Mouse (Mus musculus): ENCODE measurements at regions not wholly inside any gene's neighbourhood (a gene's known extent, or its start where the extent isn't known, plus 50 kb on each side); places are given as distances from the start of the nearest gene placed in this dataset.

- no peak overlapping the region for H3K4me2 ChIP-seq (replicated peaks)
- H3K36me3 ChIP-seq: no peaks in the 10 kb centered on the region
- no peak overlapping the region for H3K9ac ChIP-seq
- H3K4me3 ChIP-seq (replicated peaks): no peak overlapping the region
- no peaks in the 10 kb centered on the region for H3K27me3 ChIP-seq
- ATAC-seq (ENCODE audit: insufficient number of reproducible peaks, low FRiP score, low TSS enrichment, low read depth): no peak
- H3K9me3 ChIP-seq (replicated peaks): no peaks in the 10 kb centered on the region
- H3K27ac ChIP-seq (replicated peaks): no peak overlapping the region
- 81% methylated on average over 3 of the region's 3 CpGs for WGBS
- H3K4me1 ChIP-seq: no peaks in the 10 kb centered on the region
These were observed 616.0 kb downstream of the Ryr2 start for GRCm38 (mm10) chr13:11490766-11491165.

DNA sequence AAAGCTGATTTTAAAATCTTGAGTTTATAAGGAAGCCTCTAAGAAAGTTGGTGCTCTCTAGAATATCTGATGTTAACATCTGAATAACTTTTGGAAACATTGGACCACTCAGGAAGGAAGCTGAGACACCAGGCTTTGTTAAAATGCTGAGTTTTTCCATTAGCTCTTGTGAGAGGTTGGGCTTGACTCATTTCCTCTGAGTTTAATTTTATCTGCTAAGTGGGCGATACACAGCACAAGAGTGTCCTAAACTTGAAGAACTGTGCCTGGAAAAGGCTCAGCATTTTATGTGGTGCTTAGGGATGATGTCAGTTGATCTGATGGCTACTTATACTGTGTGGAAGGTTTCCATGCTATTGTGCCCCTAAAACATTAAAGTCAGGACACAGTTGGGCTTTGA is 623.6 kb downstream of the Ryr2 start:
- H3K9ac ChIP-seq: no peak overlapping the region
- no peaks in the 10 kb centered on the region for H3K4me1 ChIP-seq
- H3K27ac ChIP-seq (replicated peaks): no peak overlapping the region
- no peak for ATAC-seq (ENCODE audit: insufficient number of reproducible peaks, low FRiP score, low TSS enrichment, low read depth)
- H3K27me3 ChIP-seq: no peaks in the 10 kb centered on the region
- no peak overlapping the region for H3K4me2 ChIP-seq (replicated peaks)
- H3K36me3 ChIP-seq: no peaks in the 10 kb centered on the region
- H3K4me3 ChIP-seq (replicated peaks): no peak overlapping the region
- 78% methylated on average over 1 of the region's 1 CpGs for WGBS
- no peaks in the 10 kb centered on the region for H3K9me3 ChIP-seq (replicated peaks)

DNA sequence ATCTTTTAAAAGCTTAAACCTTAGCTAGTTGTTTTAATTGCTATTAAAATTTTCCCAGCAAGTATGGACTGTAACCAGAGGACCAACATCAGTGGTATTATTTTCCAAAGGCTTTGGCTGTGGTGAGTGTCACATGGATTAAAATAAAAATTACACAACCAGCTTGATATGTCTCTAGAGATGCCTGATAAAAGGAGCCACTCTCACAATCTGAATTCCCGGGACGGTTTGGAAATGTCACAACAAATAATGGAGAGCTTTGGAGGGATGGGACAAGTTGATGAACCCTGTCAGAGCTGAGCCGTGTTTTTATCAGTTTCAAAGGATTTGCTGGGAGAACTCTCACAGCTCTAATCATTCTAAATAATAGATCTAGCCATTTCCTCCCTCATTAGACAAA is 624.0 kb downstream of the Ryr2 start:
- no peaks in the 10 kb centered on the region for H3K27me3 ChIP-seq
- 38% methylated on average over 3 of the region's 3 CpGs for WGBS
- no peak overlapping the region for H3K4me2 ChIP-seq (replicated peaks)
- no peak overlapping the region for H3K27ac ChIP-seq (replicated peaks)
- H3K9ac ChIP-seq: no peak overlapping the region
- H3K9me3 ChIP-seq (replicated peaks): no peaks in the 10 kb centered on the region
- no peak overlapping the region for H3K4me3 ChIP-seq (replicated peaks)
- H3K4me1 ChIP-seq: no peaks in the 10 kb centered on the region
- no peak for ATAC-seq (ENCODE audit: insufficient number of reproducible peaks, low FRiP score, low TSS enrichment, low read depth)
- no peaks in the 10 kb centered on the region for H3K36me3 ChIP-seq

DNA sequence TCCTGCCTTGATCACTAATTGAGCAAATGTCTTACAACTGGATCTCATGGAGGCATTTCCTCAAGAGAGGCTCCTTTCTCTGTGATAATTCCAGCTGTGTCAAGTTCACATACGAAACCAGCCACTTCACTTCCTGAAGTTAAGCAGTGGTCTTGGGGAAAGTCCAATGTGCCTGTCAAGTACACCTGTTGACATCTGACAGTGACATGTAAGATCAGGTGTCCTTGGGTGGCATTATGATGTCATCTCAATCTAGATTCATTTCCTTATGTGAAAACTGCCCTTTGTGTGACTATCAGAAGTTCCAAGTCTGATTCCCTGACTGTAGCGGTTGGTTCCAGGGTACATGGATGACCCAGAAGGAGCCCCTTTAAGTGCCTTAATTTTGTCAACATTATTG is 646.5 kb downstream of the Ryr2 start:
- Histone ChIP-seq H3K27me3 (no peaks in the 10 kb centered on the region), H3K4me1 (no peaks in the 10 kb centered on the region), H3K27ac (replicated peaks) (no peak overlapping the region), H3K4me2 (replicated peaks) (no peak overlapping the region), H3K4me3 (replicated peaks) (no peak overlapping the region), H3K36me3 (no peaks in the 10 kb centered on the region), H3K9me3 (replicated peaks) (no peaks in the 10 kb centered on the region), H3K9ac (no peak overlapping the region)
- 81% methylated on average over 2 of the region's 2 CpGs for WGBS
- no peak for ATAC-seq (ENCODE audit: insufficient number of reproducible peaks, low FRiP score, low TSS enrichment, low read depth)

GRCm38 (mm10) chr13:11455113-11455512 is 651.6 kb downstream of the Ryr2 start:
- Histone ChIP-seq H3K27me3 (no peaks in the 10 kb centered on the region), H3K9ac (no peak overlapping the region), H3K9me3 (replicated peaks) (no peaks in the 10 kb centered on the region), H3K4me1 (no peaks in the 10 kb centered on the region), H3K27ac (replicated peaks) (no peak overlapping the region), H3K36me3 (no peaks in the 10 kb centered on the region), H3K4me3 (replicated peaks) (no peak overlapping the region), H3K4me2 (replicated peaks) (no peak overlapping the region)
- ATAC-seq (ENCODE audit: insufficient number of reproducible peaks, low FRiP score, low TSS enrichment, low read depth): no peak
- 74% methylated on average over 3 of the region's 3 CpGs for WGBS

GRCm38 (mm10) chr13:11452448-11452847 is 654.3 kb downstream of the Ryr2 start:
- ATAC-seq (ENCODE audit: insufficient number of reproducible peaks, low FRiP score, low TSS enrichment, low read depth): no peak
- WGBS: 66% methylated on average over 2 of the region's 2 CpGs
- Histone ChIP-seq H3K27ac (replicated peaks) (no peak overlapping the region), H3K4me3 (replicated peaks) (no peak overlapping the region), H3K9me3 (replicated peaks) (no peaks in the 10 kb centered on the region), H3K27me3 (no peaks in the 10 kb centered on the region), H3K4me1 (no peaks in the 10 kb centered on the region), H3K36me3 (no peaks in the 10 kb centered on the region), H3K4me2 (replicated peaks) (no peak overlapping the region), H3K9ac (no peak overlapping the region)

- Histone ChIP-seq H3K27me3 (no peaks in the 10 kb centered on the region), H3K4me2 (replicated peaks) (no peak overlapping the region), H3K4me3 (replicated peaks) (no peak overlapping the region), H3K27ac (replicated peaks) (no peak overlapping the region), H3K9ac (no peak overlapping the region), H3K36me3 (no peaks in the 10 kb centered on the region), H3K9me3 (replicated peaks) (no peaks in the 10 kb centered on the region), H3K4me1 (no peaks in the 10 kb centered on the region)
- ATAC-seq (ENCODE audit: insufficient number of reproducible peaks, low FRiP score, low TSS enrichment, low read depth): no peak
- WGBS: 54% methylated on average over 7 of the region's 7 CpGs
These were observed 674.0 kb downstream of the Ryr2 start for GRCm38 (mm10) chr13:11432465-11433339.

DNA sequence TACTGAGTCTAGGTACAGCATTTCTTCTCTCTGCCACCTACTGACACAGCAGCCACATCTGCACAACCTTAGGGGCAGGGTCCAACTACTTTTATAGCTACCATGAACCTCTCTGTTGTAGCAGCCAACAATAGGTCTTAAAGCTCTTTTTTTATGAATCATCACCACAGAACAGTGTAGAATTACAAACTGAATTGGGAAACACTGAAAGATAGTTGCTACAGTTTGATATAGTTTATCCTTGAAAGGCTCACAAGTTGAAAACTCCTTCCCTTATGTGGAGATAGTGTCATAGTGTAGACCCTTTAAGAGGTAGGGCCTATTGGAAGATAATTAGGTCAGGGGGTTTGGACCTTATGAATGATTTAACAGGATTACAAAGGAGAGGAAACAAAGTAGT is 679.9 kb downstream of the Ryr2 start:
- Histone ChIP-seq H3K9ac (no peak overlapping the region), H3K4me3 (replicated peaks) (no peak overlapping the region), H3K36me3 (no peaks in the 10 kb centered on the region), H3K27me3 (no peaks in the 10 kb centered on the region), H3K27ac (replicated peaks) (no peak overlapping the region), H3K4me1 (no peaks in the 10 kb centered on the region), H3K4me2 (replicated peaks) (no peak overlapping the region), H3K9me3 (replicated peaks) (no peaks in the 10 kb centered on the region)
- no peak for ATAC-seq (ENCODE audit: insufficient number of reproducible peaks, low FRiP score, low TSS enrichment, low read depth)

DNA sequence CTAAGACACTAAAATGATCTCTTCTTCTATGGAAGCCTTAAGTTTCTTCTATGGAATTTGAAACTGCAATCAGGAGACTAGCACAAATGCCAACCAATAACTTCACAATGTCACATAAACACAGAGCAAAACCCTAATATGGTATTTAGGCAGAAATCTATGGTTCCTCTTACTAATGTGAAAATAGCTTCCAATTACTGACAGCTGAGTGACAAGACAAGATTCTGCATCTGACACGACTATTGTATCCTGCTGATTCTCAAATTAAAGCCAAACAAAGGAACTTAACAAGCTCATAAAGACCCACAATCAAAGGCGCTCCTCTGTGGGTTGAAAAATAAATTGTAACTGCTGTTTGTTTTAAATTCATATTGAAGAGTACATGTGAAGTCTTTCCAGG is 714.7 kb downstream of the Ryr2 start:
- H3K27ac ChIP-seq (replicated peaks): no peak overlapping the region
- H3K9ac ChIP-seq: no peak overlapping the region
- H3K9me3 ChIP-seq (replicated peaks): no peaks in the 10 kb centered on the region
- H3K4me3 ChIP-seq (replicated peaks): no peak overlapping the region
- no peak for ATAC-seq (ENCODE audit: insufficient number of reproducible peaks, low FRiP score, low TSS enrichment, low read depth)
- WGBS: 46% methylated on average over 2 of the region's 2 CpGs
- no peak overlapping the region for H3K4me2 ChIP-seq (replicated peaks)
- no peaks in the 10 kb centered on the region for H3K36me3 ChIP-seq
- no peaks in the 10 kb centered on the region for H3K4me1 ChIP-seq
- H3K27me3 ChIP-seq: no peaks in the 10 kb centered on the region

GRCm38 (mm10) chr13:11375452-11375851 is 731.3 kb downstream of the Ryr2 start:
- no peak overlapping the region for H3K9ac ChIP-seq

DNA sequence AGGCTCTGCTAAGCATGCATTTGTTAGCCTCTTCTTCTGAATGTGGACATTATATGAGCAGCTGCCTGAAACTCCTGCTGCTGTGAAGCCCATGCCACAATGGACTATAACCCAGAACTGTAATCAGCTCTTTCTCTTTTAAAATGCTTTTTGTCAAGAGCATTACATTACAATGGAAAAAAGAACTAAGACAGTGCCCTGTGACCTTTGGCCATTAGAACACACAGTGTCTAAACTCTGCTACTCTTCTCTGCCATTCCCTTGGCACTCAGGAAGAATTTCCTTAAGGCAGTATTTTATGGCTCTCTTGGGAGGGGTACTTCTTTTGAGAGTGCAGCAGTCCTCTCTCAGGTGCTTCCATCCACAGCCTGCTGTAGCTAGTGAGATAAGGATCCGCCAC is 737.3 kb downstream of the Ryr2 start:
- no peaks in the 10 kb centered on the region for H3K4me1 ChIP-seq
- H3K4me2 ChIP-seq (replicated peaks): no peak overlapping the region
- H3K27me3 ChIP-seq: no peaks in the 10 kb centered on the region
- ATAC-seq (ENCODE audit: insufficient number of reproducible peaks, low FRiP score, low TSS enrichment, low read depth): no peak
- WGBS: 61% methylated on average over 1 of the region's 1 CpGs
- H3K9ac ChIP-seq: no peak overlapping the region
- no peaks in the 10 kb centered on the region for H3K9me3 ChIP-seq (replicated peaks)
- H3K27ac ChIP-seq (replicated peaks): no peak overlapping the region
- no peaks in the 10 kb centered on the region for H3K36me3 ChIP-seq
- no peak overlapping the region for H3K4me3 ChIP-seq (replicated peaks)

More at GRCm38 (mm10) chr13:11375452-11375851, 731.3 kb downstream of the Ryr2 start:
- Histone ChIP-seq H3K27ac (replicated peaks) (no peak overlapping the region), H3K36me3 (no peaks in the 10 kb centered on the region), H3K4me2 (replicated peaks) (no peak overlapping the region), H3K9me3 (replicated peaks) (no peaks in the 10 kb centered on the region), H3K27me3 (no peaks in the 10 kb centered on the region), H3K4me1 (no peaks in the 10 kb centered on the region), H3K4me3 (replicated peaks) (no peak overlapping the region)
- no peak for ATAC-seq (ENCODE audit: insufficient number of reproducible peaks, low FRiP score, low TSS enrichment, low read depth)

DNA sequence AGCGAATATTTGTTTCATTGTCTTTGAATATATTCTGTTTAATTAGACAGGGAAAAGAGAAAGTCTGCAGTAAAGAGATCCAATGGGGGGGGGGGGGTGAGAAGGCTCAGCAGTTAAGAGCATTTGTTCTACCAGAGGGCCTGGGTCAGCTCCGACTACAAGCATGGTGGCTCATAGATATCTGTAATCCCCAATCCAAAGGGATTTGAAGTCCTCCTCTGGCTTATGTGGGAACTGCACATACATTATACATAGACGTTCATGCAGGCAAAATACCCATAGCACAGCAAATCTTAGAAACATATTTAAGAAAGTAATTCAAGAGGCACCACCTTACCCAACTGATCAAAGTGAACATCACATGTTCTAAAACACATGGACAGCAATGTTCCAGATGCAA is 743.9 kb downstream of the Ryr2 start:
- no peak overlapping the region for H3K9ac ChIP-seq
- H3K27ac ChIP-seq (replicated peaks): no peak overlapping the region
- H3K36me3 ChIP-seq: no peaks in the 10 kb centered on the region
- no peaks in the 10 kb centered on the region for H3K9me3 ChIP-seq (replicated peaks)
- H3K4me1 ChIP-seq: no peaks in the 10 kb centered on the region
- 72% methylated on average over 3 of the region's 3 CpGs for WGBS
- no peak overlapping the region for H3K4me2 ChIP-seq (replicated peaks)
- no peak for ATAC-seq (ENCODE audit: insufficient number of reproducible peaks, low FRiP score, low TSS enrichment, low read depth)
- no peaks in the 10 kb centered on the region for H3K27me3 ChIP-seq
- H3K4me3 ChIP-seq (replicated peaks): no peak overlapping the region

Measured in embryonic facial prominence, embryonic 15.5 days (tissue).